ENCODE assay signal across 18 mouse cellular contexts in genomic region chr17:64077392-64077791, GRCm38 (mm10).
A peak's percentile ranks its signal among the peaks of the same experiment; 100 is the strongest.
DNase-seq lines count a peak whose midpoint lies in the region; ATAC-seq lines count a peak whose summit lies in the region.
"Had no signal": no experiment of that assay in that cellular context is flagged by ENCODE, and none has a peak within 500 bp of the region (broad histone marks: within the 10 kb centered on the region; RNA-seq: fewer than 3 reads in every experiment).

No protein-coding gene starts in this region.

- no peak overlapping the region for H3K9ac ChIP-seq in hindbrain, embryonic 15.5 days
- H3K9ac ChIP-seq in hindbrain, embryonic 12.5 days = no peak overlapping the region
- H3K9ac ChIP-seq in kidney, embryonic 14.5 days (ENCODE audit: low read depth, low read length) = no peak overlapping the region
- H3K9ac ChIP-seq: limb, embryonic 12.5 days; liver, embryonic 15.5 days; neural tube, embryonic 13.5 days had no signal

- H3K4me3 ChIP-seq in hindbrain, embryonic 15.5 days = no peak overlapping the region
- no peak overlapping the region for H3K4me3 ChIP-seq in hindbrain, embryonic 12.5 days
- H3K4me3 ChIP-seq in kidney, embryonic 14.5 days (ENCODE audit: low read length) = no peak overlapping the region
- H3K4me3 ChIP-seq: gastrocnemius, adult 2 months; limb, embryonic 12.5 days; liver, embryonic 15.5 days; neural tube, embryonic 13.5 days had no signal

- DNase-seq in right cerebral cortex, postnatal 10 days (ENCODE audit: low spot score in 2 of 2) = peak; percentile 75 to 76
- DNase-seq in right cerebral cortex, adult 18-20 months = no peak
- peak; percentile 47 to 63 for DNase-seq in layer of hippocampus, postnatal 10 days (ENCODE audit: low spot score in 2 of 2)
- peak; percentile 49 for DNase-seq in right cerebral cortex, postnatal 4 days
- DNase-seq in spleen, adult 18-20 months = no peak
- DNase-seq: adrenal gland, postnatal 36 days; cerebellum, adult 18-20 months; gastrocnemius, adult 2 months; heart, postnatal 14 days; lung, postnatal 14 days had no signal

- no peaks in the 10 kb centered on the region for H3K4me1 ChIP-seq in hindbrain, embryonic 15.5 days (replicated peaks)
- no peaks in the 10 kb centered on the region for H3K4me1 ChIP-seq in hindbrain, embryonic 12.5 days
- no peaks in the 10 kb centered on the region for H3K4me1 ChIP-seq in kidney, embryonic 14.5 days (ENCODE audit: control insufficient read depth, insufficient read depth, low read length)
- H3K4me1 ChIP-seq: limb, embryonic 12.5 days; liver, embryonic 15.5 days; neural tube, embryonic 13.5 days had no signal

- no peaks in the 10 kb centered on the region for H3K9me3 ChIP-seq in hindbrain, embryonic 15.5 days
- H3K9me3 ChIP-seq in hindbrain, embryonic 12.5 days (replicated peaks) = no peaks in the 10 kb centered on the region
- no peaks in the 10 kb centered on the region for H3K9me3 ChIP-seq in kidney, embryonic 14.5 days (ENCODE audit: control insufficient read depth, low read length)
- H3K9me3 ChIP-seq: G1E; limb, embryonic 12.5 days; liver, embryonic 15.5 days; neural tube, embryonic 13.5 days had no signal

- peak; percentile 48; the same call in 1 of the 2 replicates for ATAC-seq in hindbrain, embryonic 15.5 days (ENCODE audit: low FRiP score, low read depth)
- ATAC-seq in hindbrain, embryonic 12.5 days (ENCODE audit: low FRiP score) = no peak
- ATAC-seq in kidney, embryonic 14.5 days (ENCODE audit: low FRiP score, low TSS enrichment) = no peak

- peaks cover 5% of the 10 kb centered on the region for H3K36me3 ChIP-seq in hindbrain, embryonic 15.5 days
- no peaks in the 10 kb centered on the region for H3K36me3 ChIP-seq in hindbrain, embryonic 12.5 days
- H3K36me3 ChIP-seq in kidney, embryonic 14.5 days (ENCODE audit: control insufficient read depth, insufficient read depth, low read length) = no peaks in the 10 kb centered on the region; the same call in 1 of the 2 replicates
- H3K36me3 ChIP-seq: limb, embryonic 12.5 days; liver, embryonic 15.5 days had no signal

- no peak overlapping the region for H3K27ac ChIP-seq in hindbrain, embryonic 15.5 days (replicated peaks)
- H3K27ac ChIP-seq in hindbrain, embryonic 12.5 days = no peak overlapping the region
- H3K27ac ChIP-seq in kidney, embryonic 14.5 days (ENCODE audit: low read depth, low read length) = no peak overlapping the region
- H3K27ac ChIP-seq: gastrocnemius, adult 2 months; kidney, postnatal 0 days; limb, embryonic 12.5 days; liver, embryonic 15.5 days; neural tube, embryonic 13.5 days had no signal

- H3K27me3 ChIP-seq in hindbrain, embryonic 15.5 days = no peaks in the 10 kb centered on the region
- no peaks in the 10 kb centered on the region for H3K27me3 ChIP-seq in hindbrain, embryonic 12.5 days
- H3K27me3 ChIP-seq in kidney, embryonic 14.5 days (ENCODE audit: control insufficient read depth, insufficient read depth, low read length) = no peaks in the 10 kb centered on the region
- H3K27me3 ChIP-seq: limb, embryonic 12.5 days; liver, embryonic 15.5 days; neural tube, embryonic 13.5 days had no signal

- H3K4me2 ChIP-seq in hindbrain, embryonic 15.5 days = no peak overlapping the region
- H3K4me2 ChIP-seq in hindbrain, embryonic 12.5 days (replicated peaks) = no peak overlapping the region
- H3K4me2 ChIP-seq in kidney, embryonic 14.5 days (replicated peaks; ENCODE audit: low read depth, low read length) = no peak overlapping the region
- H3K4me2 ChIP-seq: limb, embryonic 12.5 days; liver, embryonic 15.5 days; neural tube, embryonic 13.5 days had no signal

- 79% methylated on average over 7 of the region's 7 CpGs for WGBS in hindbrain, embryonic 15.5 days
- whole genome bisulfite sequencing in hindbrain, embryonic 12.5 days = 92% methylated on average over 7 of the region's 7 CpGs
- WGBS in kidney, embryonic 14.5 days = 94% methylated on average over 7 of the region's 7 CpGs

Comparison
In these comparisons a context has a peak if more than half of its experiments do, and no peak if none do; other contexts are left out.
1. DNase-seq: peak in right cerebral cortex, postnatal 10 days (2 of 2), layer of hippocampus, postnatal 10 days (2 of 2) and right cerebral cortex, postnatal 4 days (single experiment); none in right cerebral cortex, adult 18-20 months (single experiment) and spleen, adult 18-20 months (0 of 2).